Mouse (Mus musculus) bone marrow macrophage, adult 2 months (primary cell): ENCODE measurements around the gene Tspan4.

Experiments used
- CTCF ChIP-seq: IDR thresholded peaks from 2 replicates; pipeline ENCODE4 v1.5.1; 2012; ENCODE audit warnings: low read depth, mild to moderate bottlenecking, low read length, moderate library complexity
- POLR2A ChIP-seq: IDR thresholded peaks from 2 replicates; pipeline ENCODE4 v1.6.1; 2012; ENCODE audit warnings: mild to moderate bottlenecking, low read depth, low read length, borderline replicate concordance

- no peak for TF ChIP-seq CTCF
- no peak for TF ChIP-seq POLR2A
These were observed 17.7 kb downstream of the Tspan4 start for GRCm38 (mm10) chr7:141492738-141493137.
